Mouse (Mus musculus) ES-Bruce4 (cell line): ENCODE results near the gene Pacrg. TPM values are rescaled to one million over a fixed set of nuclear protein-coding genes. Genes with fewer than 3 reads are reported as not detected.

Experiments
- H3K27ac ChIP-seq: 2 replicates; pipeline ENCODE4 v1.5.1; 2012; ENCODE audit warnings: low read length, inconsistent platforms; ENCODE audit not compliant: insufficient read depth
- H3K27me3 ChIP-seq: 2 replicates; pipeline ENCODE4 v1.6.1; 2012; ENCODE audit warnings: mild to moderate bottlenecking, low read length, inconsistent platforms; ENCODE audit not compliant: control insufficient read depth, poor library complexity, insufficient read depth, severe bottlenecking
- H3K36me3 ChIP-seq: 2 replicates; pipeline ENCODE4 v1.6.1; 2012; ENCODE audit warnings: inconsistent platforms, mild to moderate bottlenecking, low read length, moderate library complexity; ENCODE audit not compliant: control insufficient read depth, poor library complexity, insufficient read depth, severe bottlenecking
- H3K4me1 ChIP-seq: one replicate; pipeline ENCODE4 v1.8.1; 2011; ENCODE audit warnings: low read length; ENCODE audit not compliant: control insufficient read depth, insufficient read depth
- H3K4me3 ChIP-seq: 2 replicates; pipeline ENCODE4 v1.5.1; 2011; ENCODE audit warnings: low read depth, mild to moderate bottlenecking, low read length
- H3K9ac ChIP-seq: 2 replicates; pipeline ENCODE4 v1.6.1; 2012; ENCODE audit warnings: low read depth, mild to moderate bottlenecking, inconsistent platforms; ENCODE audit not compliant: poor library complexity, severe bottlenecking
- H3K9me3 ChIP-seq: replicated peaks from 2 replicates; pipeline ENCODE4 v1.6.1; 2012; ENCODE audit warnings: mild to moderate bottlenecking, low read length, inconsistent platforms; ENCODE audit not compliant: control insufficient read depth, poor library complexity, insufficient read depth, severe bottlenecking
- CTCF ChIP-seq: IDR thresholded peaks from one replicate; pipeline ENCODE4 v1.8.1; 2011; ENCODE audit warnings: low read depth, low read length
- EP300 ChIP-seq: IDR thresholded peaks from 2 replicates; pipeline ENCODE4 v1.6.1; 2011; ENCODE audit warnings: low read depth, low read length; ENCODE audit not compliant: insufficient read depth
- POLR2A ChIP-seq: IDR thresholded peaks from one replicate; pipeline ENCODE4 v1.8.1; 2011; ENCODE audit warnings: low read length; ENCODE audit not compliant: insufficient read depth
- polyA plus RNA-seq: library from polyadenylated mRNA; stranded (reverse); fragments of >200 nt; gene quantifications from 2 replicates; pipeline ENCODE4 v1.2.4, GENCODE M21; 2011; ENCODE audit warnings: low read depth; ENCODE audit not compliant: missing spikeins, insufficient read depth, insufficient read length

The Pacrg gene
- polyA plus RNA-seq, 1 experiment, result 0.54 TPM

GRCm38 (mm10) chr17:10448417-10448816 lies 391.7 kb downstream of the Pacrg start:
- H3K9me3 ChIP-seq, result no peaks in the 10 kb centered on the region
- TF ChIP-seq POLR2A (no peak), CTCF (no peak), EP300 (no peak)

DNA sequence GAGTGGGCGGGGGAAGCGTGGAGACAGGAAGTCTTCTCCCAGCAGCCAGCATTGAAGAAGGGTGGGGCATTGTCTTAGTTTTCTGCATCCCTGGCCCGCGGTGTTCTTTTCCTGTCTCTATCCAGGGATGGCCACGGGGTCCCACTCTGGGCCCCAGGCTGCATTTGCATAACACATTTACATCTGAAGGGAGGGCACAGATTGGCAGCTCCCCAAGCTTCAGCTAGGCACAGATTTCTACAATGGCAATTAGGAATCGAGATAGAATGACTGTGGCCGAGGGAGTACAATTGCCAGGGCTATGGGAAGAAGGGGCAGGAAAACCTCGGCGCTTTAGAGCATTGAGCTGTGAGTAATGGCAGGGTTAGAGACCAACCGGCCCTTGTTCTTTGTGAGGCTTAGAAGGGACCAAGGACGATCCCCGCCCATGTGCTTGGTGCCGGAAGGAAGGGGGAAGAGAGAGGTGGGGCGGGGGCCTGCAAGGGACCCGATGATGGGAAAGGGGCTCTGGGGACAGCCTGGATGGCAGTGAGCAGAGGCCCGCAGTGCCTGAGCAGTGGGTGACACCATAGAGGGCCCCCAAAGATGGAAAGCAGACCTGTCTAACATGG lies 398.5 kb downstream of the Pacrg start:
- TF ChIP-seq POLR2A (no peak), EP300 (peak; percentile 85), CTCF (no peak)
- Histone ChIP-seq H3K4me3 (peak overlapping the region; percentile 24), H3K4me1 (peaks cover 14% of the 10 kb centered on the region), H3K27ac (peak overlapping the region; percentile 46), H3K36me3 (no peaks in the 10 kb centered on the region), H3K9ac (peak overlapping the region; percentile 10; the same call in 1 of the 2 replicates), H3K27me3 (no peaks in the 10 kb centered on the region), H3K9me3 (no peaks in the 10 kb centered on the region)

More at GRCm38 (mm10) chr17:10448417-10448816, 391.7 kb downstream of the Pacrg start:
- Histone ChIP-seq H3K27ac (no peak overlapping the region), H3K9ac (no peak overlapping the region), H3K4me1 (no peaks in the 10 kb centered on the region), H3K36me3 (no peaks in the 10 kb centered on the region), H3K4me3 (no peak overlapping the region), H3K27me3 (no peaks in the 10 kb centered on the region)

GRCm38 (mm10) chr17:10440961-10441360 lies 399.1 kb downstream of the Pacrg start:
- no peaks in the 10 kb centered on the region for H3K9me3 ChIP-seq
- TF ChIP-seq CTCF (no peak), POLR2A (no peak), EP300 (no peak)
- peak overlapping the region; percentile 67; the same call in 1 of the 2 replicates for H3K27ac ChIP-seq
- no peak overlapping the region for H3K4me3 ChIP-seq
- H3K27me3 ChIP-seq, result no peaks in the 10 kb centered on the region
- H3K4me1 ChIP-seq, result peaks cover 16% of the 10 kb centered on the region
- H3K36me3 ChIP-seq, result no peaks in the 10 kb centered on the region
- no peak overlapping the region for H3K9ac ChIP-seq

DNA sequence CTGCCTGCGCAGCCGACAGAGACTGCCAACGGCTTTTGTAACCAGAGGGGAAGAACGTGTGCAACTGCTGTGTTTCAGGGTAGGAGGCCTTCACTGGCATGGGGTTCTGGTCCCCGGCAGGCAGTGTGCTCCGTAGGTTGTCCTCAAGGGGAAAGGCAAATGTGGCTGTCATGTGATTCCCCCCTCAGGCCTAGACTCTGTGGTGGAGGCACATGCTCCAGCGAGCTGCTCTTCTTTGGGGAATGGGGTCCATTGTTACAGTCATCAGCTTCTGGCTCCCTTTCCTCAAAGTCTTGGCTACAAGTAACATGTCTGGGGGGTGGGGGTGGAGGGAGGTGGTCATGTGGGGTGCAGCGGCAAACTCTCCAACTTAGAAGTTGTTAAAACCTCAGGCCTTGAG lies 400.3 kb downstream of the Pacrg start:
- H3K9ac ChIP-seq, result no peak overlapping the region
- H3K36me3 ChIP-seq, result no peaks in the 10 kb centered on the region
- H3K9me3 ChIP-seq, result no peaks in the 10 kb centered on the region
- no peaks in the 10 kb centered on the region for H3K27me3 ChIP-seq
- H3K4me1 ChIP-seq, result peaks cover 16% of the 10 kb centered on the region
- no peak overlapping the region for H3K4me3 ChIP-seq
- TF ChIP-seq EP300 (peak; percentile 69), POLR2A (no peak), CTCF (no peak)
- no peak overlapping the region for H3K27ac ChIP-seq

DNA sequence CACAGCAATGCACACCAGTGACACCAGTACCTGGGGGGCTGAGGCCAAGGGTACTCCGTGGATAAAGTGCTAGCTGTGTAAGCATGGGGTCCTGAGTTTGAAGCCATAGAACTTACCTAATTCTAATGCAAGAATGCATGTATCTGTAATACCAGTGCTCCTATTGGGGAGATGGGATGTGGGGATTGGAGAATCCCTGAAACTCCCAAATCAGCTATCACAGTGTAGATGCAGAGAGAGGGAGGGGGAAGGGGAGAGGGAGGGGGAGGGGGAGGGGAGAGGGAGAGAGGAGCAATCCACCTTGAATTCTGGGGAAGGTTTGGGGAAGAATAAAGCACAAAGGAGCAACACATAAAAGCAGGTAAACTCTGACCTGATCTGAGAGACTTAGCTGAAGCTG lies 405.2 kb downstream of the Pacrg start:
- H3K27me3 ChIP-seq, result no peaks in the 10 kb centered on the region
- no peaks in the 10 kb centered on the region for H3K36me3 ChIP-seq
- H3K27ac ChIP-seq, result peak overlapping the region; percentile 78
- TF ChIP-seq POLR2A, result no peak
- TF ChIP-seq CTCF, result no peak
- TF ChIP-seq EP300, result no peak
- H3K4me1 ChIP-seq, result peaks cover 12% of the 10 kb centered on the region
- H3K9me3 ChIP-seq, result no peaks in the 10 kb centered on the region
- H3K9ac ChIP-seq, result no peak overlapping the region
- no peak overlapping the region for H3K4me3 ChIP-seq

GRCm38 (mm10) chr17:10432525-10433180 lies 407.5 kb downstream of the Pacrg start:
- Histone ChIP-seq H3K36me3 (no peaks in the 10 kb centered on the region), H3K4me1 (peaks cover 9% of the 10 kb centered on the region), H3K9me3 (no peaks in the 10 kb centered on the region), H3K27me3 (no peaks in the 10 kb centered on the region), H3K9ac (no peak overlapping the region; the same call in 1 of the 2 replicates), H3K27ac (peak overlapping the region; percentile 99), H3K4me3 (no peak overlapping the region)
- TF ChIP-seq CTCF (no peak), EP300 (peak; percentile 76)
